Mouse (Mus musculus) heart, embryonic 13.5 days (tissue): ENCODE measurements around the gene March1. TPM values are rescaled to one million over a fixed set of nuclear protein-coding genes. Genes with fewer than 3 reads are reported as not detected.
A peak's percentile ranks its signal among the peaks of the same experiment; 100 is the strongest.

Experiments used
- ATAC-seq: fragments of 200-750 bp; cut with Nextera tagmentation; 2 replicates; pipeline ENCODE4 v1.8.0; 2017; ENCODE audit warnings: moderate TSS enrichment; ENCODE audit not compliant: insufficient number of reproducible peaks, low FRiP score, low TSS enrichment; ENCODE audit errors: extremely low read depth
- H3K27ac ChIP-seq: fragments of 300-500 bp; sonication (generic); replicated peaks from 2 replicates; pipeline ENCODE4 v1.5.1; 2015; ENCODE audit warnings: moderate library complexity, mild to moderate bottlenecking, inconsistent platforms
- H3K27me3 ChIP-seq: fragments of 300-500 bp; sonication (generic); replicated peaks from 2 replicates; pipeline ENCODE4 v1.6.1; 2015; ENCODE audit warnings: mild to moderate bottlenecking, inconsistent platforms
- H3K36me3 ChIP-seq: fragments of 300-500 bp; sonication (generic); 2 replicates; pipeline ENCODE4 v1.6.1; 2015; ENCODE audit warnings: mild to moderate bottlenecking, inconsistent platforms
- H3K4me1 ChIP-seq: fragments of 300-500 bp; sonication (generic); 2 replicates; pipeline ENCODE4 v1.6.1; 2015; ENCODE audit warnings: inconsistent platforms
- H3K4me2 ChIP-seq: fragments of 300-500 bp; sonication (generic); 2 replicates; pipeline ENCODE4 v1.6.1; 2015; ENCODE audit warnings: inconsistent platforms, mild to moderate bottlenecking, moderate library complexity
- H3K4me3 ChIP-seq: fragments of 300-500 bp; sonication (generic); 2 replicates; pipeline ENCODE4 v1.5.1; 2015; ENCODE audit warnings: moderate library complexity, mild to moderate bottlenecking, inconsistent platforms
- H3K9ac ChIP-seq: fragments of 300-500 bp; sonication (generic); 2 replicates; pipeline ENCODE4 v1.6.1; 2015; ENCODE audit warnings: inconsistent platforms, mild to moderate bottlenecking, moderate library complexity
- H3K9me3 ChIP-seq: fragments of 300-500 bp; sonication (generic); 2 replicates; pipeline ENCODE4 v1.6.1; 2016; ENCODE audit warnings: inconsistent platforms
- WGBS: fragments of 180-500 bp; shearing (Covaris S2); methylation state at CpG from one replicate; pipeline ENCODE4 v1.1.7; 2015; ENCODE audit warnings: mixed read lengths; 5-methylcytosine and 5-hydroxymethylcytosine counted together
- polyA plus RNA-seq: library from polyadenylated mRNA; unstranded; fragments of >200 nt; fragmentation: Nextera tagmentation; extraction: Ambion mirVana; gene quantifications from 2 replicates; pipeline ENCODE4 v1.2.1, GENCODE M21; 2015

Gene March1
- polyA plus RNA-seq, 1 experiment from 2014 or later, result 0.60 TPM

DNA sequence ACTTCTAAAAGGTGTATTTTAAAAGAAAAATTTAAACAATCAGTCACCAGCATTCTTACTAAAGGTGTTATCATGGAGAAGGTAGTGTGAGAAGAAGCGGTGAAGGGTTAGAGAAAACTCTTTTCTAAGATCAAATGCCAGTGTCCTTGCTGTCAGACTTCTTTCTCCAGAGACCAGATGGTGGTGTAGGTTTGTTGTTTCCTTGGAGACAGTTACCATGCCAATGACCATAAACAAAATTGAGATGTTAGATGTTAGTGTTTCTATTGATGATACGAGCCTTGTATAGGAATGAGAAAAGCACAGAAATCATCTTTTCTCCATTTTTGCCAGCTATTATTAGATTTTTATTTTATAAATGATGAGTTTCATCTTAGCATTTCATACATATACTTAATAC, 158.1 kb downstream of the March1 start:
- no peak for ATAC-seq
- H3K36me3 ChIP-seq, result no peaks in the 10 kb centered on the region
- WGBS, result 72% methylated on average over 2 of the region's 2 CpGs
- H3K27ac ChIP-seq, result no peak overlapping the region
- no peak overlapping the region for H3K4me3 ChIP-seq
- no peaks in the 10 kb centered on the region for H3K27me3 ChIP-seq
- H3K4me2 ChIP-seq, result no peak overlapping the region
- no peaks in the 10 kb centered on the region for H3K9me3 ChIP-seq
- no peaks in the 10 kb centered on the region for H3K4me1 ChIP-seq
- H3K9ac ChIP-seq, result no peak overlapping the region

DNA sequence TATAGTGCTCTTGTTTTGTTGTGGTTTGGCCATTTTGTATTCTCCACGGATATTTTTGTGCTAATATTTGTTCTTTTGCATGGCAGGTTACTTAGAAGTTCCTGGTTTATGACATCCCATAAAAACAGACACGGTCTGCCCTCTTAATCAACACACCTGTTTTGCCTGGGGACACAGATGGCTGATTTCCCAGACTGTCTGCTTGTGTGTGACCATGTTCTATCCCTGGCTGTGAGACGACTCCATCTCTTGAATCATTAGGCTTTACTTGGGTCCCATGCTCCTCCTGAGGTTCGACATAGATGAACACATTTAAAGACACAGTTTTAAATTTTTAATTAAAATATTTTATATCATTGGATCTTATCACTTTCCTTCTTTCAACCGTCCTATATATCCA, 163.5 kb downstream of the March1 start:
- H3K4me2 ChIP-seq, result no peak overlapping the region
- no peak overlapping the region for H3K27ac ChIP-seq
- no peaks in the 10 kb centered on the region for H3K9me3 ChIP-seq
- no peaks in the 10 kb centered on the region for H3K36me3 ChIP-seq
- H3K9ac ChIP-seq, result no peak overlapping the region
- no peaks in the 10 kb centered on the region for H3K27me3 ChIP-seq
- no peaks in the 10 kb centered on the region for H3K4me1 ChIP-seq
- WGBS, result 62% methylated on average over 5 of the region's 5 CpGs
- H3K4me3 ChIP-seq, result no peak overlapping the region
- ATAC-seq, result no peak

DNA sequence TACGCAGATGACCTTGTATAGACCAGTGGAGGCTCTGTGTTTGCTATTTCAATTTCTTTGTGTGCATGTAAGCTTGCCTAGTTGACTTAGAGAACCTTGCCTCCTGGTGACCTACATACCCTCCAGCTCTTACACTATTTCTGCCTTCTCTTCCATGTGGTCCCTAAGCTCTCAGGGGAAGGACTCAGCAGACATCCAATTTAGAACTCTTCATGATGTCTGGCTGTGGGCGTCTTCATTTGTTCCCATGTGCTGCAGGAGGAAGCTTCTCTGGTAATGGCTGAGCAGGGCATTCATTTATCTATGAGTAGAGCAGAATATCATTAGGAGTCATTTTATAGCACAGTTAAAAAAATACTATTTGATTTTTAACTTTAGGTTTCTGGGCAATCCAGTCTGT, 195.3 kb downstream of the March1 start:
- Histone ChIP-seq H3K4me2 (no peak overlapping the region), H3K27me3 (no peaks in the 10 kb centered on the region), H3K27ac (no peak overlapping the region), H3K9ac (no peak overlapping the region), H3K4me1 (no peaks in the 10 kb centered on the region), H3K36me3 (no peaks in the 10 kb centered on the region), H3K4me3 (no peak overlapping the region), H3K9me3 (no peaks in the 10 kb centered on the region)
- ATAC-seq, result no peak
- 76% methylated on average over 2 of the region's 2 CpGs for WGBS

- H3K9me3 ChIP-seq, result peaks cover 3% of the 10 kb centered on the region; the same call in 1 of the 2 replicates
- WGBS, result 38% methylated on average over 3 of the region's 3 CpGs
- no peaks in the 10 kb centered on the region for H3K27me3 ChIP-seq
- no peaks in the 10 kb centered on the region for H3K36me3 ChIP-seq
- no peak overlapping the region for H3K4me3 ChIP-seq
- no peak overlapping the region for H3K9ac ChIP-seq
- H3K4me2 ChIP-seq, result no peak overlapping the region
- 0 out of 2 replicates have a peak, but pooled peaks cover 2% of the 10 kb centered on the region for H3K4me1 ChIP-seq
- no peak for ATAC-seq
- H3K27ac ChIP-seq, result no peak overlapping the region
These were observed 304.8 kb downstream of the March1 start for GRCm38 (mm10) chr8:65922294-65923019.

GRCm38 (mm10) chr8:65956948-65957347, 339.2 kb downstream of the March1 start:
- Histone ChIP-seq H3K27ac (no peak overlapping the region), H3K4me2 (no peak overlapping the region), H3K4me1 (no peaks in the 10 kb centered on the region), H3K36me3 (no peaks in the 10 kb centered on the region), H3K27me3 (no peaks in the 10 kb centered on the region), H3K9ac (no peak overlapping the region), H3K9me3 (no peaks in the 10 kb centered on the region), H3K4me3 (no peak overlapping the region)
- ATAC-seq, result no peak
- 23% methylated on average over 5 of the region's 5 CpGs for WGBS

DNA sequence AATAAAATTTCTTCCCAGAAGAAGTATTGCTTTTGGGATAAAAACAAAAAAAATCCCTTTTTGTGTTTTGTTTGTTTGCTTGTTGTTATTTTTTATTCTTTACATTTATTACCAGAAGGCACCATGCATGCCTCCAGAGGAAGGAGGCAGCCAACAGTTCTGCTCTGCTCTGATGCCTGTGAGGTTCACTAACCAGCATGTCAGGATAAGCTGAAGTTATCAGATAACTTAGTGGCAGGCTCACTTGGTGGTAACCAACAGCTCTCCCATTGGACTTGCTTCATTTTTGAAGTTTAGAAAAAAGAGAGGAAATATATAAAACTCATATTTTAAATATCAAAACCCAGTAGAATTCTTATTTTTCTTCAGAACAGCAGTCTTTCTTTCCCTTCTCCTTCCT, 339.8 kb downstream of the March1 start:
- no peak overlapping the region for H3K27ac ChIP-seq
- H3K4me1 ChIP-seq, result no peaks in the 10 kb centered on the region
- H3K4me3 ChIP-seq, result no peak overlapping the region
- no peaks in the 10 kb centered on the region for H3K36me3 ChIP-seq
- no peaks in the 10 kb centered on the region for H3K27me3 ChIP-seq
- H3K9ac ChIP-seq, result no peak overlapping the region
- no peak overlapping the region for H3K4me2 ChIP-seq
- no peak for ATAC-seq
- H3K9me3 ChIP-seq, result no peaks in the 10 kb centered on the region

- 12% methylated on average over 10 of the region's 10 CpGs for WGBS
These were observed 349.0 kb downstream of the March1 start for GRCm38 (mm10) chr8:65966502-65967222.

GRCm38 (mm10) chr8:65967223-65967778, 349.6 kb downstream of the March1 start:
- Histone ChIP-seq H3K27me3 (peaks cover 5% of the 10 kb centered on the region; the same call in 1 of the 2 replicates), H3K4me1 (0 out of 2 replicates have a peak, but pooled peaks cover 4% of the 10 kb centered on the region), H3K9me3 (no peaks in the 10 kb centered on the region), H3K27ac (no peak overlapping the region), H3K4me3 (no peak overlapping the region), H3K4me2 (no peak overlapping the region), H3K36me3 (no peaks in the 10 kb centered on the region), H3K9ac (no peak overlapping the region)
- ATAC-seq, result no peak
- 73% methylated on average over 8 of the region's 8 CpGs for WGBS

More at GRCm38 (mm10) chr8:65966502-65967222, 349.0 kb downstream of the March1 start:
- H3K36me3 ChIP-seq, result no peaks in the 10 kb centered on the region
- peak overlapping the region; percentile 42 for H3K4me2 ChIP-seq
- 0 out of 2 replicates have a peak, but pooled peaks cover 4% of the 10 kb centered on the region for H3K4me1 ChIP-seq
- no peaks in the 10 kb centered on the region for H3K9me3 ChIP-seq
- no peak for ATAC-seq
- peaks cover 5% of the 10 kb centered on the region; the same call in 1 of the 2 replicates for H3K27me3 ChIP-seq
- 0 out of 2 replicates have a peak overlapping the region, but pooled peaks have one; percentile 1 for H3K4me3 ChIP-seq
- H3K27ac ChIP-seq, result no peak overlapping the region
- H3K9ac ChIP-seq, result no peak overlapping the region

DNA sequence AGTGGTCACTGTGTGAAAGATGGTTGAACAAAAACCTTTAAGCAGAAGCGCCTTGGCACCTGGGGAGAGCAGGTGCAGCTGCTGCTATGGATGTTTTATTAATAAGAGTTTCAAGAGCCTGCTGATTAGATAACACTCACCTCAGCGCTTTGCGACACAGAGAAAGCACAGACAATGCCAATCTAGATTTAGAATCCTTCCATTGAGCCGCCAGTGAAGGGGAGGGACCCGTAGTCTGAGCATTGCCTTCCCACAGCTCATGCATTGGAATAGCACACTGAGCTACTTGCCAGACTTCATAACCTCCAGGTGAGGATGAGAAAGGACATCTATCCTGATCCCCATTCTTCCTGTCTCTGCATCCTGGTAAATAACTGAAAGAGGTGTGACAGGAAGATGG, 359.2 kb downstream of the March1 start:
- 50% methylated on average over 5 of the region's 5 CpGs for WGBS
- no peaks in the 10 kb centered on the region for H3K27me3 ChIP-seq
- no peaks in the 10 kb centered on the region for H3K9me3 ChIP-seq
- no peak overlapping the region for H3K27ac ChIP-seq
- H3K4me2 ChIP-seq, result no peak overlapping the region
- no peaks in the 10 kb centered on the region for H3K4me1 ChIP-seq
- no peak overlapping the region for H3K9ac ChIP-seq
- no peak overlapping the region for H3K4me3 ChIP-seq
- no peak for ATAC-seq
- no peaks in the 10 kb centered on the region for H3K36me3 ChIP-seq

DNA sequence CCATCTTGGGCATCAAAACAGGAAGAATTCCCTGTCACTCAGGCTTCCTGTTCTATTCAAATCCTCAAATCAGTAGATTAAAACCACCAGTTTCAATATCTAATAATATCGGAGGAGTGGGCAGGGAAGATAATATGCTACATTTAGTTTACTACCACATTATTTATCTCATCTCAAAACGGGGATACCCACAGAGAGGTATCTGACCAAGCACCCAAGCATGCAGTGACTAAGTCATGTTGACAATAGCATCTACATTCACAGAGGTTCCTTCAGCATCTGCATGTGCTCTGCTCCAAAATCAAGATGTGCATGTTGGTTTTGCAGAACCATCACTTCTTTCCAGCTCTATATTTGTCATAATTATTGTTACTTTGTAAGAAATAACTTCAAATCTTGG, 364.3 kb downstream of the March1 start:
- no peak overlapping the region for H3K27ac ChIP-seq
- H3K9me3 ChIP-seq, result no peaks in the 10 kb centered on the region
- no peak overlapping the region for H3K4me2 ChIP-seq
- no peaks in the 10 kb centered on the region for H3K36me3 ChIP-seq
- no peaks in the 10 kb centered on the region for H3K27me3 ChIP-seq
- WGBS, result 66% methylated on average over 2 of the region's 2 CpGs
- H3K4me1 ChIP-seq, result no peaks in the 10 kb centered on the region
- no peak overlapping the region for H3K9ac ChIP-seq
- no peak for ATAC-seq
- H3K4me3 ChIP-seq, result no peak overlapping the region

DNA sequence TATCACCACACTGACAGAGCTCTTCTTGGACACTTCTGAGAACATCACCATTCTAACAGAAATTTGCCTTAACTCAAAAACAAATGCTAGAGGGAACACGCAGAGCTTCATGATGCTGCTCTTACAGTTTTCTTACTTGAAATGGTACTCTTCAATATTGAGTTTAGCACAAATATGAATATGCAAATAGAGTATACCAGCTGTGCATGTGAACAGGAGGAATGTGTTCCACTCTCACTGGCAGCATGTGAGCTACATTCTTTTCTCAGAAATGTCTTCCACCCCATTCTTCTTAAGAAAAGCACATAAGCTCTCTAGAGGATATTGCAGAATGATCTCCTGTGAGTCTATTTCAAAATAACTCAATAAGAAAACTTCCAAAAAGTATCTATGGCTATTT, 370.0 kb downstream of the March1 start:
- no peak overlapping the region for H3K27ac ChIP-seq
- no peak overlapping the region for H3K4me3 ChIP-seq
- H3K36me3 ChIP-seq, result no peaks in the 10 kb centered on the region
- no peaks in the 10 kb centered on the region for H3K4me1 ChIP-seq
- ATAC-seq, result no peak
- WGBS, result 82% methylated on average over 1 of the region's 1 CpGs
- no peaks in the 10 kb centered on the region for H3K27me3 ChIP-seq
- no peaks in the 10 kb centered on the region for H3K9me3 ChIP-seq
- no peak overlapping the region for H3K4me2 ChIP-seq
- no peak overlapping the region for H3K9ac ChIP-seq
